Mouse (Mus musculus): ENCODE data around the gene Ppp1r14a.
A peak's percentile ranks its signal among the peaks of the same experiment; 100 is the strongest.

Ppp1r14a gene

DNA sequence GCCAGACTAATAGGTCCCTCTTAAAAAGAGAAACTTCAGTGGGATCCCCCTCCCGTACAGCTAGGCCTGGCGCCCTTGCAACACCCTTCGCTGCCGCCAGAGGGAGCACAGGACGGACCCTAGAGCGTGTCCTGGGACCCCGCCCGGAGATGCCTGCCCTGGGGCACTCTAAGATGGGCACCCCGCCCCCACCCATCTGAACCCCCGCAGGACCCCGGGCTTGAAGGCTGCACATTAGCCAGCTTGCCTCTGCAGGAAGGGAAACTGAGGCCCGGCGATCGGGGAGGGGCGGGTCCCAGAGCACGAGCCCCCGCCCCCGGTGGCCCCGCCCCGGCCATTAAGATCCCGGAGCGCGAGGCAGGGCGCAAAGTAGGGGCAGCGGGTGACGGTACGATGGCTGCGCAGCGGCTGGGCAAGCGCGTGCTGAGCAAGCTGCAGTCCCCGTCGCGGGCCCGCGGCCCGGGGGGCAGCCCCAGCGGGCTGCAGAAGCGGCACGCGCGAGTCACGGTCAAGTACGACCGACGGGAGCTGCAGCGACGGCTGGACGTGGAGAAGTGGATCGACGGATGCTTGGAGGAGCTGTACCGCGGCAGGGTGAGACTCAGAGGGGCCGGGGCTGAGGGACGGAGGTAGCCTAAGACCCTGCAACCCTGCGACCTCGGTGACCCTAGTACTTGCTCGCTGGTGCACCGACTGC is at the start of gene Ppp1r14a:
Gene Ppp1r14a, plus strand, starts transcription at position 367 of the 697 bp plus-strand sequence.
- DNase-seq (ENCODE audit: low spot score in 2 of 2) = peak; percentile 48 to 57

- no peak for DNase-seq (ENCODE audit: low spot score in 2 of 2)
Measured at GRCm38 (mm10) chr7:29244732-29245416, 44.2 kb upstream of the Ppp1r14a start.

DNA sequence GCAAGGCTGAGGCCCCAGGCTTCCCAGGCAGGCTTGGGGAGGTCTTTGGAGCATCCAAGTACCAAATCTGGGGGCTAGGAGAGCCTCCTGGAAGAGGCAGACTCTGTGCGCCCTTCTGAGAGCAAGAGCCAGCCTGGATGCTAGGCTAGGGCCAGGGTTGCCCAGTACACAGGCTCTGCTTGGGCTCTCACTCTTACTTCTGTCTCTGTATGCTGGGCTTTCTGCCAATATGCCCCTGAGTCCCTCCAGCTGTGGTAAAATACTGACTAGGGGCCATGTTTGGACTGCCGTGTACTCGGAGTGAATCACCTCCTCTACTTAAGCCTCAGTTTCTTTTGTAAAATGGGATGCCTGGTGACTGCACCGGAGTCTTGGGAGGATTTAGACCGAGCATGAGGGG is 43.1 kb upstream of the Ppp1r14a start:
- no peak for DNase-seq (ENCODE audit: low spot score in 2 of 2)

DNA sequence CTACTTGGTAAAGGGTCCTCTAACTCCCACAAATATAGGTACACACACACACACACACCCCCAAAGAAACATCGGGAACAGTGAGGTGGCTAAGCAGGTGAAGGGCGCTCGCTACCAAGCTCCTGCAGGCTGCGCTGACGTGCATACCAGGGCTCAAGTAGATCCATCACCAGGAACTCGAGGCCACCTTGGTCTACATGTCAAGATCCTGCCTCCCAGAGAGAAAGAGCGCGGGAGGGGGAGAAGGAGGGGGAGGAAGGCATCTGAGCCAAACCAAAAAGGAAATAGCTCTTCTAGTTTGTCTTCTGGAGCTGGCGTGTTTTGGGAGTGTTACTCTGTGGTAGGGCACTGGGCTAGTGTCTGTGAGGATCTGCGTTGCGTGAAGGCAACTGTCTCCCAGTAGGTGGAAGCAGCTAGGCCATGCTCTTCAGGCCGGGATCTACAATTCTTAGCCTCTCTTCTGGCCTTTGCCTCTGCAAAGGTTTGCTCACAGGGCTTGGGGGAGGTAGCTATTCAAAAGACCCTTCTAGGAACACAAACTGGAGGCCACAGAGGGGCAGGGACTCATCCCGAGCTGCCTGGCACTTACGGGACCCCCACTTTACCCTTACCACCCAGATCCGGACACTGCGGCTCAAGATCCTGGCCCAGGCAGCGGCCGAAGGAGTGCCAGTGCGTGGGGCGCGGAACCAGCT is 42.3 kb upstream of the Ppp1r14a start:
- no peak for DNase-seq (ENCODE audit: low spot score in 2 of 2)

DNA sequence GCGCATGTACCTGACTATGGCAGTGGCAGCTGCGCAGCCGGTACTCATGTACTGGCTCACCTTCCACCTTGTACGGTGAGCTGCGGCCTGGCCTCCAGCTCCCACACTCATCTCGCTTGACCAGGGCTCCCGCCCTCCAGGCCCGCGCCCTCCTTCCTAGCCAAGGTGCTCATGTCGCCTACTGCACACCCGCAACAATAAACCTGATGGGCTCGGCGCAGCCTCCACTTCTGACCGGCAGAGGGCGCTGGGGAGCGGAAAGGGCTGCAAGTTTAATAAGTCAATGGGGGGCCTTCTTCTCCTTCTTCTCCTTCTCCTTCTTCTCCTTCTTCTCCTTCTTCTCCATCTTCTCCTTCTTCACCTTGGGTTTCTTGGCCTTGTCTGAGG is 41.8 kb upstream of the Ppp1r14a start:
- peak; percentile 63 to 69 for DNase-seq (ENCODE audit: low spot score in 2 of 2)

GRCm38 (mm10) chr7:29247706-29248105 is 41.4 kb upstream of the Ppp1r14a start:
- DNase-seq (ENCODE audit: low spot score in 2 of 2) = no peak

GRCm38 (mm10) chr7:29248261-29248841 is 40.8 kb upstream of the Ppp1r14a start, which contains the start of gene 2200002D01Rik:
Gene 2200002D01Rik, minus strand, starts transcription at chr7:29248466.
- peak; percentile 18 to 33 for DNase-seq (ENCODE audit: low spot score in 2 of 2)

DNA sequence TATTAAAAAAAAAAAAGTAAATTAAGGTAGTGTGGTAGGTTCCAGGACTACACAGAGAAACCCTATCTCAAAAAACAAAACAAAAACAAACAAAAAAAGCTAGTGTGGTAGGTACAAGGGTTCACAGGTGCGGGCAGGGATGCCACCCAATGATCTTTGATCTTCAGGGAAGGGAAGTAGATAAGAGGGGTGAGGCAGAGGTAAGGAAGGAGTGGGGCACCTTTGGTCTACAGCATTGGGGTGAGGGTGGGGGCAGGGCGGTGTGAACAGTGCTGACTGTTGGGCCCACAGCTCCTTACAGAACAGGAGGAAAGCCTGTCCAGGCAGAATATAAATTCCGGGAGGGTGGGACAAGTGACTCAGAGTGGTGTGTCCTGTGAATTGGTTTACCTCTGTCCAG is 37.9 kb upstream of the Ppp1r14a start:
- no peak for DNase-seq (ENCODE audit: low spot score in 2 of 2)

- DNase-seq (ENCODE audit: low spot score in 2 of 2) = no peak
Measured at GRCm38 (mm10) chr7:29253842-29254241, 35.3 kb upstream of the Ppp1r14a start.

- DNase-seq (ENCODE audit: low spot score in 2 of 2) = no peak
Measured at GRCm38 (mm10) chr7:29255875-29256274, 33.2 kb upstream of the Ppp1r14a start.

DNA sequence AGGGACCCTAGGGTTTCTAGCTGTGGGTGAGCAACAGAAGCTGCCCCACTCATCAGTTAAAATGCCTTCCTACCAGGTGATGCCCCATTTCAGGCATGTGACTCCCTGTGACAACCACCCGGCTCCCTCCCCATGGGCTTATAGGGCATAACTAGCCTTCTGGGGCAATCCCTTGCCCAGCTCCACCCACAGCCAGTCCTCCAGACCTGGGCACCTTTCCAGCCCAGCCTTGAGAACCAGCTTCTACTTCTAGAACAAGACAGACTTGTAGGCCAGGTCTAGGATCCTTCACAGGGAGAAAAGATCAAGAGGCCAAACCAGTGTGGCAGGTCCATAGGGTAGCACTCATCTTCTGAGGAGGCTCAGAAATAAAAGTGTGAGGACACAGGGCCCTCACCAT is 31.7 kb upstream of the Ppp1r14a start:
- DNase-seq (ENCODE audit: low spot score in 2 of 2) = no peak

GRCm38 (mm10) chr7:29259781-29260730 is 29.1 kb upstream of the Ppp1r14a start:
- no peak for DNase-seq (ENCODE audit: low spot score in 2 of 2)

DNA sequence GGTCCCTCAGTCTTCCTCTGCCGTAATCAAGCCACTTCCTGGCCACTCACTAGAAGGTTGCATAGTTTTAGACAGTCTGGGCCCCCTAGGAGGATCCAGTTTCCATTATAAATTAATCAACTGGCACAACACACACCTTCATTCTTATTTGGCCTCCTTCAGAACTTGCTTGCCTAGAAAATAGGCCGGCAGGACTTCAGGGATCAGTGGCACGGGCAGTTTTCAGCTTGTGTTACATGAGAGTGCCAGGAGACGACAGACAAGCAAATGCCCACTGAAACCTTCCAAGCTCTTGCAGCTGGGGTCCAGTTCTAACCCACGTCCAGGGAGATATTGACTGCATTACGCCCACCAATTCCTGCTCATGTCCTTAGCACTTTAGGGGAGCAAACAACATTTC is 27.0 kb upstream of the Ppp1r14a start:
- DNase-seq (ENCODE audit: low spot score in 2 of 2) = no peak

DNA sequence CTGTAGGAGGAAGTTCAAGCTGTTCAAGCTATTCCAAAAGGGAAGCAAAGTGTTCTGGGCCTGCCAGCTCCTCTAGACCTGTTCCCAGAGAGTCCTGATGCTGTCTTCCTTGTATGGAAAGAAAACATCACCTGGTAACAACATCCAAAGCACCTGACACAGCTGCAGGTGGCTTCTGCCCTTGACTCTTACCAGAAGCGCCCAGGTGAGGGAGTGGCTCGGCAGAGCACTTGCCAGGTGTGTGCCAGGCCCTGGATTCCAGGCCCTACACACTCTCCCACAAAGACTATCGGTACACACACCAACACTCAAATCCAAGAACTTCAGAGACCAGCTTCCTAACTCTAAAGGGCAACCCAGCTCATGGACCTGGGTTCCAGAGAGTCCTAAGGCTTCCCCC is 25.3 kb upstream of the Ppp1r14a start:
- DNase-seq (ENCODE audit: low spot score in 2 of 2) = no peak

DNA sequence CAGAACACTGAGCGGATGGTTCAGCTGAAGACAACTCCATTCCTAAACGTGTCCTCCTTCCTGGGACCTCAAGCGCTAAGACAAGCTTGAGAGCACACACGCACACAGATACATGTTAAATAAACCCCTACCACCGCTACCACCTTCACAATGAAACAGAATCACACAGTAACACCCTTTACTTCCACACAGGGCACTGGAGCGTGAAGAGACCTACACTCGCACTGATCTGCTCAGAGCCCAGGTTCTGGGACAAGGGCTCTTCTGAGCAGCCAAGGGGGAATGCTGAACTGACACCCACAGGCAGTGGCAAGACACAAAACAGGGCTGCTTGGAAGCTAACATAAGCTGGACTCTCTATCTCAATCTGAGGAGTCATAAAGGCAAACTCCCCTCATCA is 23.5 kb upstream of the Ppp1r14a start:
- no peak for DNase-seq (ENCODE audit: low spot score in 2 of 2)

- DNase-seq (ENCODE audit: low spot score in 2 of 2) = no peak
Measured at GRCm38 (mm10) chr7:29266931-29267330, 22.2 kb upstream of the Ppp1r14a start.

DNA sequence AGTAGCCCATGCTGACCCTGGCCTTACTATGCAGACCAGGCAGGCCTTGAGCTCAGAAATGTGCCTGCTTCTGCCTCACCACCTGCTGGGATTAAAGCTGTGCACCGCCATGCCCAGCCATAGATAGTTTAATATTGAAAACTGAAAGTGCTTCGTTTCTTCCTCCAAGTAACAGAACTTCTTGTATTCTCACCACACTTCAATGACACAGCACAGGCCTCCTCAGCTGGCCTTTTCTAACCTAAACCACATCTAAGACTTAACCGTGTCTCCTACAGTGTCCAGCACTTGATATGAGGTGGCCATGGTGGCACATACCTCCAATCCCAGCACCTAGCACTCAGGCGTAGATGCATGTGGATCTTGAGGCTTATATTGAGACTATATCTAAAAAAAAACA is 18.7 kb upstream of the Ppp1r14a start:
- DNase-seq (ENCODE audit: low spot score in 2 of 2) = no peak

DNA sequence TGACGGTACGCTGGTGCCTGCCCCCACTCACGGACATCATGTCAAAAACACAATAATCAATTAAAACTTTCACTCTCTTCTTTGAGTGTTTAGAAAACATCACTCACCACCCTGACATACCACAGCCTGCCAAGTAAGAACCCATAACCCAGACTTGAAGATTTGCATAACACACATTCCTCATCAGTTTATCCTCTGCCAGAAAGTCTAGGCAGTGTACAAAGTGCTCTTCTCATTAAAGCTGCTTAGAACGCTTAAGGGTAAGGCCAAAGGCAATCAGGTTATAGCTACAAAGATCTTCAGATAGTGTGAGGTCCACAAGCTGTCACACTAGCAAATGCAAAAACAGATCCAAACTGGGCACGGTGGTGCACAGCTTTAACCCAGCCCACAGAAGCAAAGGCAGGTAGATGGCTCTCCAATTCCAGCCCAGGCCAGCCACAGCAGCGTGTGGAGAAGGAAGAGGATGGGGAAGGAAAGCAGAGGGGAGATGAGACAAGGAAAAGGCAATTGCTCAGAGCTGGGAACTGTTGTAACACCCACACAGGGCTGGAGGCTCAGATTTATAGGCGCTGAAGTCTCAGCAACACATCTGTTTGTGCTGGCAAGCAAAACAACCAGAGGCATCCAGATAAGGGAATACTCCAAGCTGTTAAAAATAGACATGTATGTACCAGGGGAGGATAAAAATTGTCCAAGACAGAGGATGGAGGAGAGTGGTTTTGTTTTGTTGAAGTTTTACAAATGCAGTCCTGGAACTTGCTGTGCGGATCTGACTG is 17.2 kb upstream of the Ppp1r14a start:
- DNase-seq (ENCODE audit: low spot score in 2 of 2) = no peak

- DNase-seq (ENCODE audit: low spot score in 2 of 2) = no peak
Measured at GRCm38 (mm10) chr7:29276715-29277114, 12.4 kb upstream of the Ppp1r14a start.

- no peak for DNase-seq (ENCODE audit: low spot score in 2 of 2)
Measured at GRCm38 (mm10) chr7:29277510-29277909, 11.6 kb upstream of the Ppp1r14a start.
